Mouse (Mus musculus) brain, embryonic 14.5 days (tissue): ENCODE results near the gene Cnpy1.

Experiments used
- CTCF ChIP-seq: fragments of 200-500 bp; IDR thresholded peaks from 2 replicates; pipeline ENCODE4 v1.5.1; 2012; ENCODE audit warnings: inconsistent platforms, mild to moderate bottlenecking, moderate library complexity, borderline replicate concordance; ENCODE audit not compliant: insufficient read depth, insufficient read length; ENCODE audit errors: extremely low read depth
- POLR2A ChIP-seq: fragments of 200-500 bp; IDR thresholded peaks from 2 replicates; pipeline ENCODE4 v1.6.1; 2012; ENCODE audit warnings: mild to moderate bottlenecking, inconsistent platforms, borderline replicate concordance; ENCODE audit not compliant: poor library complexity, insufficient read depth, insufficient read length, severe bottlenecking; ENCODE audit errors: extremely low read depth

- TF ChIP-seq CTCF (no peak), POLR2A (no peak)
Measured at GRCm38 (mm10) chr5:28239829-28240228, 5.8 kb downstream of the Cnpy1 start.
